Mouse (Mus musculus) G1E (cell line): ENCODE results near the gene Kif19a.

Source experiments
- CTCF ChIP-seq: IDR thresholded peaks from 2 replicates; pipeline ENCODE4 v1.5.1; 2012; ENCODE audit warnings: low read depth, low read length, inconsistent platforms, mixed read lengths
- GATA1 ChIP-seq: IDR thresholded peaks from 2 replicates; pipeline ENCODE4 v1.6.1; 2012; ENCODE audit warnings: borderline replicate concordance, low read length, inconsistent platforms, mixed read lengths
- GATA2 ChIP-seq: IDR thresholded peaks from 2 replicates; pipeline ENCODE4 v1.6.1; 2012; ENCODE audit warnings: low read depth, low read length, inconsistent platforms, borderline replicate concordance
- POLR2AphosphoS5 ChIP-seq: IDR thresholded peaks from 2 replicates; pipeline ENCODE4 v1.6.1; 2012; ENCODE audit warnings: low read depth, low read length, inconsistent platforms; ENCODE audit not compliant: insufficient replicate concordance
- TAL1 ChIP-seq: conservative IDR thresholded peaks from 2 replicates; pipeline ENCODE4 v1.6.1; 2012; ENCODE audit warnings: low read depth, low read length, inconsistent platforms, mixed read lengths

GRCm38 (mm10) chr11:114807025-114807424 lies 41.8 kb downstream of the Kif19a start:
- TF ChIP-seq CTCF: no peak
- no peak for TF ChIP-seq TAL1
- no peak for TF ChIP-seq GATA1
- no peak for TF ChIP-seq POLR2AphosphoS5
- no peak for TF ChIP-seq GATA2
